Mouse (Mus musculus) C2C12 (cell line): ENCODE data around the gene Maats1. TPM values are rescaled to one million over a fixed set of nuclear protein-coding genes. Genes with fewer than 3 reads are reported as not detected.
"Not testable (repeated sequence)": the region's sequence is repeated elsewhere in the genome, so short reads cannot be mapped to it uniquely, and the experiment has no call there.

Experiments
- H3K27me3 ChIP-seq: one replicate; pipeline ENCODE4 v1.6.1; 2011; ENCODE audit not compliant: control insufficient read depth, insufficient read depth, insufficient read length
- H3K36me3 ChIP-seq: one replicate; pipeline ENCODE4 v1.6.1; 2011; ENCODE audit not compliant: control insufficient read depth, insufficient read depth
- H3K4me3 ChIP-seq: one replicate; pipeline ENCODE4 v1.5.1; 2011; ENCODE audit warnings: mild to moderate bottlenecking, control low read depth; ENCODE audit not compliant: poor library complexity, insufficient read depth, severe bottlenecking
- H3K79me2 ChIP-seq: one replicate; pipeline ENCODE4 v1.6.1; 2011; ENCODE audit not compliant: control insufficient read depth, insufficient read depth
- H3K79me3 ChIP-seq: one replicate; pipeline ENCODE4 v1.6.1; 2011; ENCODE audit warnings: low read depth, control low read depth
- H3ac ChIP-seq: one replicate; pipeline ENCODE3; 2011; ENCODE audit warnings: low read depth; ENCODE audit not compliant: control insufficient read depth, insufficient read length
- CEBPB ChIP-seq: IDR thresholded peaks from one replicate; pipeline ENCODE4 v1.6.1; 2011; ENCODE audit warnings: low read depth, mild to moderate bottlenecking, control low read depth, moderate library complexity
- CTCF ChIP-seq: IDR thresholded peaks from one replicate; pipeline ENCODE4 v1.5.1; 2011; ENCODE audit not compliant: control insufficient read depth, insufficient read depth, insufficient read length
- FOSL1 ChIP-seq: IDR thresholded peaks from one replicate; pipeline ENCODE4 v1.8.0; 2011; ENCODE audit warnings: mild to moderate bottlenecking, low read length; ENCODE audit not compliant: poor library complexity, insufficient read depth, severe bottlenecking
- MAX ChIP-seq: IDR thresholded peaks from one replicate; pipeline ENCODE4 v1.6.1; 2011; ENCODE audit warnings: mild to moderate bottlenecking, control low read depth
- MYOD1 ChIP-seq: IDR thresholded peaks from one replicate; pipeline ENCODE4 v1.6.1; 2011; ENCODE audit warnings: low read depth; ENCODE audit not compliant: control insufficient read depth, insufficient read length
- MYOG ChIP-seq: IDR thresholded peaks from one replicate; pipeline ENCODE4 v1.6.1; 2011; ENCODE audit not compliant: control insufficient read depth, insufficient read length; ENCODE audit errors: extremely low read depth
- USF1 ChIP-seq: IDR thresholded peaks from one replicate; pipeline ENCODE4 v1.6.1; 2011; ENCODE audit warnings: low read depth, mild to moderate bottlenecking, control low read depth, moderate library complexity
- polyA plus RNA-seq: library from polyadenylated mRNA; unstranded; fragments of >200 nt; fragmentation: generic; extraction: Trizol; gene quantifications from one replicate; pipeline ENCODE4 v1.2.1, GENCODE M21; 2012; ENCODE audit warnings: missing spikeins

Gene Maats1
- polyA plus RNA-seq, 1 experiment = 0.61 TPM

DNA sequence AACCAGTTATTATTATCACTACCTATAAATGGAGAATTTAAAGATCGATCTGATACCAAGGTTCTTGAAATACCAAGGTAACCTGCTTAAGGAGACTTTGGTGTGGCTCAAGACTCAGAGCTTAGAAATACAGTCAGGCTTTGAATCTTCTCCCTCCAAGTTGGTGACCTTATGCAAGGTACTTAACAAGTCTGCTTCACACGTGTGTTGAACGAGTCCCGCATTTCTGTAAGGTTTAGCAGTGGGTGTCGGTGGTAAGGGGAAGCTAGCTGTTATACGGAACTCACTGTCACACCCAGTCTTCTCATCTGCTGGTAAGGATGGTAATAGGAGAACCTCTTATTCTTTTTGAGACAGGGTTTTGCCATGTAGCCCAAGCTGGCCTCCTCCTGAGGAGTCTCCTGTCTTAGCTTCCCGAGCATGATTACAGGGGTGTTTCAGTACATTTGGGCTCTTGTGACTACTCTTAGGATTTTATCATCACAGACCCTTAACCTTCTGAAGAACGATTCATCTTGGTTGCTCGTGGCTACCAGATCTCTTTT, 6.3 kb upstream of the Maats1 start:
- Histone ChIP-seq H3K36me3 (peaks cover 45% of the 10 kb centered on the region), H3ac (no peak overlapping the region), H3K79me2 (peaks cover 37% of the 10 kb centered on the region), H3K4me3 (no peak overlapping the region), H3K79me3 (peaks cover 20% of the 10 kb centered on the region), H3K27me3 (no peaks in the 10 kb centered on the region)
- TF ChIP-seq MYOD1 (no peak), CTCF (no peak), MYOG (no peak), CEBPB (no peak), FOSL1 (no peak), MAX (no peak), USF1 (no peak)

DNA sequence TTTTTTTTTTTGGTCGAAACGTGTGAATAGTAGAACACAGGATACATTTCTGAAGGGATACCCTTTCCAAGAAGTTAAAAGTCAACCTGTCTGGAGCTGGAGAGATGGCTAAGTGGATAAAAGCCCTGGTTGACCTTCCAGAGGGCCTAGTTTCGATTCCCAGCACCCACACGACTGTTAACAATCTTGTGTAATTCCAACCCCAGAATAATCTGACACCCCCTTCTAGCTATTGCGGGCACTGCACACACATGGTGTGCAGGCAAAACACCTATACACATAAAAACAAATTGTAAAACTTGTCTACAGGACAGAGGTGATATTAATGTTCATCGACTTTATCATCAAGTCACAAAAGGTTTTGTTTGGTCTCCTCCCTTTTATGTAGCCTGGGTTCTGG, 5.6 kb upstream of the Maats1 start:
- H3K36me3 ChIP-seq = peaks cover 44% of the 10 kb centered on the region
- H3K4me3 ChIP-seq = peak overlapping the region; percentile 83
- peak overlapping the region; percentile 45 for H3ac ChIP-seq
- H3K79me3 ChIP-seq = peaks cover 20% of the 10 kb centered on the region
- peaks cover 37% of the 10 kb centered on the region for H3K79me2 ChIP-seq
- H3K27me3 ChIP-seq = no peaks in the 10 kb centered on the region
- TF ChIP-seq MYOG = no peak
- no peak for TF ChIP-seq MYOD1
- TF ChIP-seq USF1 = no peak
- TF ChIP-seq CEBPB = no peak
- no peak for TF ChIP-seq FOSL1
- TF ChIP-seq MAX = no peak
- TF ChIP-seq CTCF = no peak

DNA sequence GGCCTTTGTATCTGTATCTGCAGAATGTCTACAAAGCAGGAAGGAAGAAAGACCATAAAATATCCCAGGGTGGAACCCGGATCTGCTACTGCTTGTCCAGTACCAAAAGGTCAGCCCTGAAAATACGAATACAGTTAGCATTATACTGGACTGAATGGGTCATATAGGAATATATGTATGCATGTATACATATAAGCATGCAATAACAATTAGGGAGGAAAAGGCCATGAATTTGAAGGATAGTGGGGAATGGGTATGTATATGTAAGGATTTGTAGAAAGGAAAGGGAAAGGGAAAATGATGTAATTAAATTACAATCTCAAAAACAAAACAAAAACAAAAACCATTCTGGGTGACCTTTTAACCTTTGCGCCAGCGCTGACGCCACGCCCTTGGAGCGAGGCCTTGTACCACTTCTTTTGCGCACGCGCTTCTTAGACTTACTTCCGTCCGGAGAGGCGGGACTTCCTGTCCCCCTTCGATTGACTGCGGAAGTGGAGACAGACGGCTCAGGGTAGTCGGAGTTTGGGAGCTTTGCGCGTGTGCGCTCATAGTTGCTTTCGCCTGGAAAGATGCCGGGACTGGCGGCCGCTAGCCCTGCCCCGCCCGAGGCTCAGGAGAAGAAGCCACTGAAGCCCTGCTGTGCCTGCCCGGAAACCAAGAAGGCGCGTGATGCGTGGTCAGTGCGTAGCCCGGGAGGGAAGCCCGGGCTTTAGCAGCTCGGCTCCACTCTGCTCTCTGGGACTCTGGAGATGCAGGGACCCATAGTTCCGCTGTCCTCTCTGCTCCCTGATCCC, 4.8 kb upstream of the Maats1 start, which contains the start of the genes Cox17 and Gm21987:
TSS of gene Cox17 (plus strand) at position 463 of the 797 bp plus-strand sequence.
TSS of gene Gm21987 (plus strand) at position 512 of the 797 bp plus-strand sequence.
- Histone ChIP-seq H3K27me3 (no peaks in the 10 kb centered on the region), H3K79me3 (peaks cover 20% of the 10 kb centered on the region), H3ac (peak within 1 kb of the TSS; percentile 100), H3K36me3 (peaks cover 37% of the 10 kb centered on the region), H3K4me3 (peak within 1 kb of the TSS; percentile 83), H3K79me2 (peaks cover 37% of the 10 kb centered on the region)
- TF ChIP-seq MYOG (no peak), USF1 (no peak), CEBPB (no peak), MYOD1 (no peak), CTCF (no peak), FOSL1 (no peak)

DNA sequence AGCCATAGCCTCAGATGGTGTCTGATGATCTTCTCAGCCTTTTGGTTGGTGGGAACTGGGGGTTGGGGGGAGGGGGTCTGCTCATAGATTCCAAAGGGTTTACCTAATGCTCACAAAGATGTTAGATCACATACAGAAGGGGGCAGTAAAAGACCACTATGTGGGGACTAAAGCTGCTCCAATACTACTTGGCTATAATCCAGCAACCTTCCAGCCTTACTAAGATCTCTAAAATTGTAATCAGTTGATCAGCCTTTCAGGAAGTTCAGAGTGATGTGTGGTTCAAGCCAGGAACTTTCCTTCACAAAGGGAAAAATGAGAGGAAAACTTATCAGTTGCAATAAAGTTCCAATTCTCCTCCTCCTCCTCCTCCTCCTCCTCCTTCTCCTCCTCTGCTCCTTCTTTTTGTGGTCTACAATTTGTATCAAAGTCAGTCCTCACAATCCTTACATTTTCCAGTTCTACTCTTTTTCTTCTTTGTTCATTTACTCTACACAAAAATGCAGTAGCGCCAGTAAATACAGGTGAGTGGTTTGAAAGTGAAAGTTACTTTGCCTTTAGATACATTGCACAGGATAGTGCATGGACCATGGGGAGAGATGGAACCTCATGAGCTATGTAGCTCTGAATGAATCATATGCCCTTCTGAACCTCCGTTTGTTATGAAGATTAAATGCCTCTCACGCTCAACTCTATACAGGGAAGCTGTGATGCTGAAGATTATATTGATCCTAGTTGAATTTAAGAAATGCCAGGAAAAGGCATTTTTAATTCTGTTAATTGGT, 3.2 kb upstream of the Maats1 start:
- Histone ChIP-seq H3K36me3 (peaks cover 22% of the 10 kb centered on the region), H3K79me3 (peaks cover 20% of the 10 kb centered on the region), H3ac (no peak overlapping the region), H3K4me3 (no peak overlapping the region), H3K79me2 (peaks cover 33% of the 10 kb centered on the region), H3K27me3 (no peaks in the 10 kb centered on the region)
- TF ChIP-seq MYOD1 (no peak), CEBPB (no peak), FOSL1 (no peak)

DNA sequence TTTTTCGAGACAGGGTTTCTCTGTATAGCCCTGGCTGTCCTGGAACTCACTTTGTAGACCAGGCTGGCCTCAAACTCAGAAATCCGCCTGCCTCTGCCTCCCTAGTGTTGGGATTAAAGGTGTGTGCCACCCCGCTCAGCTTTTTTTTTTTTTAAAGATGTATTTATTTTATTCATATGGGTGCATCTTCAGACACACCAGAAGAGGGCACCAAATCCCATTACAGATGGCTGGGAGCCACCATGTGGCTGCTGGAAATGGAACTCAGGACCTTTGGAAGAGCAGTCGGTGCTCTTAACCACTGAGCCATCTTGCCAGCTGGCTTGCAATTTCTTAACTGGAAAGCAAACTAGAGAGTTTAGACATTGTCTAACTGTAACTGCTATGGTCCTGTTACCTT, 3.9 kb downstream of the Maats1 start:
- not testable (repeated sequence) for H3K79me2 ChIP-seq, H3ac ChIP-seq, H3K79me3 ChIP-seq, H3K36me3 ChIP-seq, H3K27me3 ChIP-seq, H3K4me3 ChIP-seq

DNA sequence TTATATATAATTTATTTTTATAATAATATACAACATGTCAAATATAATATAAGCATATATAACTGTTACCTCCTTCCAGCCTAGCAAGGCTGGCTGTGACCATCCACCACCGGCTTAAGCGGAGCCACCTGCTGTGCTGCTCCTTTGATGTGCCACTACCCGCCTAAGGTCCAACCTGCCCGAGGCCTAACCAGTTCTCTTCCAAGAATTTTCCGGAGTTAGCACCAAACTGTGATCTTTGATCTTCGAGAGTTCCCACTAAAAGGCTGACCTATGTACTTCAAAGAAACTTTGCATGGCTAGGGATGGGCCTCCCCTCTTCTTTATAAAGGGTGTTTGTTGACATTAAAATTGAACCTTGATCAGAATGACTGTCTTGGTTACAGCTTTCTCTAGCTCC, 7.5 kb downstream of the Maats1 start:
- Histone ChIP-seq H3K27me3 (no peaks in the 10 kb centered on the region), H3K4me3 (no peak overlapping the region), H3K79me2 (no peaks in the 10 kb centered on the region), H3K36me3 (no peaks in the 10 kb centered on the region), H3ac (no peak overlapping the region), H3K79me3 (no peaks in the 10 kb centered on the region)
- TF ChIP-seq MYOG = no peak
- TF ChIP-seq USF1 = no peak
- TF ChIP-seq CTCF = no peak
- TF ChIP-seq MYOD1 = no peak
- no peak for TF ChIP-seq MAX
- TF ChIP-seq CEBPB = no peak
- TF ChIP-seq FOSL1 = no peak
